Mouse (Mus musculus) adrenal gland, postnatal 36 days (tissue): ENCODE results near the gene Cyb561d1. TPM values are rescaled to one million over a fixed set of nuclear protein-coding genes. Genes with fewer than 3 reads are reported as not detected.

Experiments used
- DNase-seq, 2 experiments: peaks; one replicate each; pipeline ENCODE4 v3.0.0; 2021; ENCODE audit warnings: mixed read lengths in 1 of 2
- total RNA-seq, 2 experiments: library from RNA; stranded (reverse); gene quantifications; 2 replicates each; pipeline ENCODE4 v1.2.3; 2021

Gene Cyb561d1
- total RNA-seq, 2 experiments from 2014 or later, result 6.5 to 7.7 TPM

DNA sequence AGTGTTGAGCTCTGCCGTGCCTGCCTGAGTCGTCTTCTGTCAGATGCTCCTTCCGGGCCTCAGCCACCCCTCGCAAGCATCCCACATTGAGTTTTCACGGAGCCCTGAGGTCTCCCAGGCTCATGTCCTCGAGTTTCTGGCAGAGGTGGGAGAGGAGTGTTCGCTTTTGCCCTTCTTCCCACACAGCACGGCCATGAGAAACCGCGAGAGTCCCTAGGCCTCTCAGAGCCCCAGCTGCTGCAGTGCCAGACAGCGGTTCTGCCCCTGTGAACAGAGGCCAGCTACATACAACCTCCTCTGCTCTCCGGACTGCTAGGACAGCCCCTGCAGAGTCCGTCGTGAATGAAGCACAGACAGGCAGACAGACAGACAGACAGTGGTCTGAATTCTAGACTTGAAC lies 33.5 kb downstream of the Cyb561d1 start:
- DNase-seq, result no peak

GRCm38 (mm10) chr3:108166486-108167211 lies 34.4 kb downstream of the Cyb561d1 start:
- DNase-seq, result peak; percentile 24 to 51

GRCm38 (mm10) chr3:108165532-108166315 lies 35.3 kb downstream of the Cyb561d1 start:
- no peak for DNase-seq

- peak; percentile 80 to 84 for DNase-seq
Measured at GRCm38 (mm10) chr3:108164807-108165206, 36.2 kb downstream of the Cyb561d1 start.

- no peak for DNase-seq
Measured at GRCm38 (mm10) chr3:108164091-108164490, 36.9 kb downstream of the Cyb561d1 start.

GRCm38 (mm10) chr3:108158383-108159037 lies 42.5 kb downstream of the Cyb561d1 start:
- DNase-seq, result no peak

DNA sequence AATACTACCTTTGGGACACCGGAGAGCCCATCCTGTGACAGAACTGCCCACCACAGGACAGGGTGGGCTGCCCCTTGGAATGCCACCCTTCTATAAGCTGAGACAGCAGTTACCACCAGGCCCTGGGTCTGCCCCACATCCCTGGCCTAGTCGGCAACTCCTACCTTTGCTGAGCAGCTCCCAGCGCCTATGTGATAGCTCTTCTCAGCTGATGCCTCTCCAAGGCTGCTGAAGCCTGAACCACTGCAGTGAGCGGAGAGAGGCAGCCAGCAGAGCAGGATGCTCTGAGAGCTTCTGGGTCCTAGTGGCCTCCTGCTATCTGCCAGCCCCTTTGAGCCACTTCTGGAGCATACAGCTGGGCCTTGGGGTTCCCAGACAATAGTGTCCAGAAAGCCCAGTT lies 46.4 kb downstream of the Cyb561d1 start, which contains the start of gene Gpr61:
Gene Gpr61 (minus strand): TSS at position 227 of the 400 bp plus-strand sequence.
- no peak for DNase-seq

DNA sequence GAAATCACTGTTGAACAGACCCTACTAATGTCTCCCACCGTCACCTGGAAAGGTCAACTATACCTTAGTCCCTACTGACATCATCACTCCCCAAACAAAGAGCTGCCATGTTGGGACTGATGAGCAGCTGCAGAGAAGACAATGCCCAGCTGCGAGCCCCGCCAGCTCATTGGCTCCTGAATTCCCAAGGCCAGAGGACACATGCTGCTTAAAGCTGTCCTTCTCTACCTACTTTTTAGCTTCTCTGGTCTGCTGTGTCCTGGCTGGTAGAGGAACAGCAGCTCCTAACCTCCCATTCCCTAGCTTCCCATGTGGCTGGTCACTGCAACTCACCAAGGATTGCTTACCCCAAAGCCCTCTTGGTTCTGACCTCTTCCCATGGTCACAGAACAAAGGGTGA lies 48.7 kb downstream of the Cyb561d1 start:
- DNase-seq, result no peak

GRCm38 (mm10) chr3:108147386-108148235 lies 53.4 kb downstream of the Cyb561d1 start:
- peak; percentile 89 to 90 for DNase-seq

GRCm38 (mm10) chr3:108146671-108147070 lies 54.3 kb downstream of the Cyb561d1 start:
- no peak for DNase-seq

Other genes with a start within 250 kb of the Cyb561d1 start
- not detected for gene Gstm3, start 231.9 kb downstream of the Cyb561d1 start, total RNA-seq
- 100 to 1,000 TPM; 143 to 261 TPM for gene Gstm2, start 214.8 kb downstream of the Cyb561d1 start, total RNA-seq
- gene Gstm1, start 183.2 kb downstream of the Cyb561d1 start, total RNA-seq, result 100 to 1,000 TPM; 325 to 425 TPM
- 10 to 100 TPM; 12.0 to 19.0 TPM for gene Gstm4, start 156.3 kb downstream of the Cyb561d1 start, total RNA-seq
- gene Ampd2, start 114.6 kb downstream of the Cyb561d1 start, total RNA-seq, result 100 to 1,000 TPM; 133 to 143 TPM
- gene Gnat2, start 108.4 kb downstream of the Cyb561d1 start, total RNA-seq, result 10 to 100 TPM; 11.5 to 14.7 TPM
- gene Gnai3, start 55.1 kb downstream of the Cyb561d1 start, total RNA-seq, result 100 to 1,000 TPM; 159 to 181 TPM
- gene Gpr61, start 46.3 kb downstream of the Cyb561d1 start, total RNA-seq, result under 1 TPM; 0.13 to 0.16 TPM
- 10 to 100 TPM; 20.0 to 22.3 TPM for gene Amigo1, start 14.9 kb downstream of the Cyb561d1 start, total RNA-seq
- 1 to 10 TPM; 7.6 to 9.7 TPM for gene Atxn7l2, start 9.7 kb upstream of the Cyb561d1 start, total RNA-seq
- under 1 TPM; 0.13 to 0.46 TPM for gene Sypl2, start 25.4 kb upstream of the Cyb561d1 start, total RNA-seq
- gene Psma5, start 55.7 kb upstream of the Cyb561d1 start, total RNA-seq, result 10 to 100 TPM; 96.6 to 97.5 TPM
- gene Sort1, start 82.9 kb upstream of the Cyb561d1 start, total RNA-seq, result 10 to 100 TPM; 40.7 to 50.8 TPM
- not detected for gene Mybphl, start 163.7 kb upstream of the Cyb561d1 start, total RNA-seq
- 1 to 10 TPM; 1.0 to 1.6 TPM for gene Psrc1, start 182.6 kb upstream of the Cyb561d1 start, total RNA-seq
- 1 to 10 TPM; 5.6 to 8.1 TPM for gene Celsr2, start 214.3 kb upstream of the Cyb561d1 start, total RNA-seq
- gene Sars, start 244.0 kb upstream of the Cyb561d1 start, total RNA-seq, result 100 to 1,000 TPM; 185 to 210 TPM